ENCODE assay signal across 19 mouse cellular contexts in the genomic region with DNA sequence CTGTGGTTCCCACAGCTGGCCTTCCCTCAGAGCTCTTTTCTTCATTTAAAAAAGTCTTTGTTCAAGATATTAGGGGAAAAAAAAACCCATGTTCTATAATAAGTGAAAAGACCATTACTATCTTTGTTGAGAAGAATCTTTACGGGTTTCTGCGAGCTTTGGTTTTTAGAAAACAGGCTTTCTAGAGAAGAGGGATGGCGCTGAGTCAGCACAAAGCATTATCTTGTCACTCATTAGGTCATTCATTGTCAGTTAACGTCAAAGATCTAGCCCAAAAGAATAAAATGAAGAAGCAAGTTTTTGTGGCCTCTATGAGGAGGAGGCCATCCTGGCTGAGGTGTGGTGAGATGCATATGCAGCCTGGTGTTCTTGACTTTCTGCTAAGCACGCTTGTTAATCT.
"Had no signal": no experiment of that assay in that cellular context is flagged by ENCODE, and none has a peak within 500 bp of the region (broad histone marks: within the 10 kb centered on the region; RNA-seq: fewer than 3 reads in every experiment).

No protein-coding gene starts in this region.

- H3K9me3 ChIP-seq: lung, embryonic 15.5 days; megakaryocyte, embryonic 14.5 days; midbrain, embryonic 13.5 days; midbrain, embryonic 15.5 days; neural tube, embryonic 12.5 days had no signal

- H3K36me3 ChIP-seq: lung, embryonic 15.5 days; midbrain, embryonic 13.5 days; midbrain, embryonic 15.5 days; neural tube, embryonic 12.5 days had no signal

- H3K9ac ChIP-seq: lung, embryonic 15.5 days; midbrain, embryonic 13.5 days; midbrain, embryonic 15.5 days; neural tube, embryonic 12.5 days had no signal

- H3K4me3 ChIP-seq: lung, embryonic 15.5 days; megakaryocyte, embryonic 14.5 days; midbrain, embryonic 13.5 days; midbrain, embryonic 15.5 days; neural tube, embryonic 12.5 days had no signal

- H3K27ac ChIP-seq: lung, embryonic 15.5 days; macrophage; midbrain, embryonic 13.5 days; midbrain, embryonic 15.5 days; neural tube, embryonic 12.5 days had no signal

- ATAC-seq: lung, postnatal 0 days; midbrain, embryonic 13.5 days; midbrain, embryonic 15.5 days had no signal

- DNase-seq: lung, adult 2 months; lung, postnatal 14 days; lung, postnatal 36 days; retina, postnatal 1 day; right cerebral cortex, adult 18-20 months; right cerebral cortex, postnatal 25 days; right cerebral cortex, postnatal 4 days; spleen, adult 18-20 months; thymus, adult 18-20 months; thymus, postnatal 14 days; thymus, postnatal 36 days had no signal

- H3K27me3 ChIP-seq: lung, embryonic 15.5 days; megakaryocyte, embryonic 14.5 days; midbrain, embryonic 13.5 days; midbrain, embryonic 15.5 days; neural tube, embryonic 12.5 days had no signal

- H3K4me2 ChIP-seq: lung, embryonic 15.5 days; midbrain, embryonic 11.5 days; midbrain, embryonic 13.5 days; midbrain, embryonic 15.5 days; neural tube, embryonic 12.5 days had no signal
